Mouse (Mus musculus) midbrain, postnatal 0 days (tissue): ENCODE results near the gene Aldoart2. TPM values are rescaled to one million over a fixed set of nuclear protein-coding genes. Genes with fewer than 3 reads are reported as not detected.

Source experiments
- ATAC-seq: fragments of 200-750 bp; cut with Nextera tagmentation; 2 replicates; pipeline ENCODE4 v1.8.0; 2017; ENCODE audit warnings: moderate number of reproducible peaks, mild to moderate bottlenecking, moderate TSS enrichment, moderate library complexity; ENCODE audit not compliant: low FRiP score
- DNase-seq: peaks from one replicate; pipeline ENCODE4 v3.0.0-alpha.2; 2015; ENCODE audit warnings: low spot score
- H3K27ac ChIP-seq: fragments of 300-500 bp; sonication (generic); 2 replicates; pipeline ENCODE4 v1.5.1; 2014; ENCODE audit warnings: low read depth, mild to moderate bottlenecking, low read length, mixed read lengths
- H3K27me3 ChIP-seq: fragments of 300-500 bp; sonication (generic); 2 replicates; pipeline ENCODE4 v1.6.1; 2014; ENCODE audit warnings: low read length, control low read depth, mixed read lengths; ENCODE audit not compliant: insufficient read depth
- H3K36me3 ChIP-seq: fragments of 300-500 bp; sonication (generic); 2 replicates; pipeline ENCODE4 v1.6.1; 2014; ENCODE audit warnings: low read length, control low read depth, mixed read lengths; ENCODE audit not compliant: insufficient read depth
- H3K4me1 ChIP-seq: fragments of 300-500 bp; sonication (generic); 2 replicates; pipeline ENCODE4 v1.6.1; 2014; ENCODE audit warnings: mild to moderate bottlenecking, control low read depth, antibody characterized with exemption, low read length, mixed read lengths; ENCODE audit not compliant: insufficient read depth
- H3K4me2 ChIP-seq: fragments of 300-500 bp; sonication (generic); 2 replicates; pipeline ENCODE4 v1.6.1; 2014; ENCODE audit warnings: low read depth, mild to moderate bottlenecking, low read length, mixed read lengths; ENCODE audit not compliant: poor library complexity, severe bottlenecking
- H3K4me3 ChIP-seq: fragments of 300-500 bp; sonication (generic); 2 replicates; pipeline ENCODE4 v1.5.1; 2014; ENCODE audit warnings: low read depth, mild to moderate bottlenecking, low read length, moderate library complexity
- H3K9ac ChIP-seq: fragments of 300-500 bp; sonication (generic); replicated peaks from 2 replicates; pipeline ENCODE4 v1.6.1; 2014; ENCODE audit warnings: mild to moderate bottlenecking, low read length, moderate library complexity, mixed read lengths; ENCODE audit not compliant: poor library complexity, severe bottlenecking
- H3K9me3 ChIP-seq: fragments of 300-500 bp; sonication (generic); 2 replicates; pipeline ENCODE4 v1.6.1; 2016; ENCODE audit warnings: low read length, control low read depth
- CTCF ChIP-seq: IDR thresholded peaks from 2 replicates; pipeline ENCODE4 v1.5.1; 2016; ENCODE audit warnings: antibody characterized with exemption, mild to moderate bottlenecking
- WGBS: fragments of 180-500 bp; shearing (Covaris S2); extraction: QIAGEN DNeasy Blood & Tissue Kit; methylation state at CpG from one replicate; pipeline ENCODE4 v1.1.7; 2014; 5-methylcytosine and 5-hydroxymethylcytosine counted together
- polyA plus RNA-seq: library from polyadenylated mRNA; unstranded; fragments of >200 nt; fragmentation: Nextera tagmentation; extraction: Ambion mirVana; gene quantifications from 2 replicates; pipeline ENCODE4 v1.2.1, GENCODE M21; 2015
- total RNA-seq: library from RNA; depleted of rRNA; stranded (reverse); fragments of >200 nt; gene quantifications from 2 replicates; pipeline ENCODE4 v1.2.3, GENCODE M21; 2014; rRNA removed

Gene Aldoart2
- total and polyA plus RNA-seq, 2 experiments from 2014 or later = not detected

DNA sequence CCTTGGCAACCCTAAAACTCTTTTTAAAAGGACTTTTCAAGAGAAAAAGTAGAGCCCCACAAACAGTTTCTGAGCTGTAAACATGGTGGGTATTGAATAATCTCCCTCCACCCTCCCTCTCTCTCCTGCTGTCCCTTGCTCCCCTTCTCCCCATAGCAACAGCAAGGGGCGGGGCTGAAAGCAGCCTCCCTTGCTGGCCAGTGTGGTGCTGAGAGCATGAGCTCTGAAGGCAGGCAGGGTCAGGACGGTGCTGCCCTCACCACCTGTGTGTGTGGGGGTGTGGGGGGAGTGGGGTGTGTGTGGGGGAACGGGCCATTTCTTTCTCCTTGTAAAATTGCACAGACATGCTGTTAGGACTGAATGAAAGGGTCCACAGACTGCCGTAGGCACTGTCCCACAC lies 42.9 kb downstream of the Aldoart2 start:
- Histone ChIP-seq H3K36me3 (0 out of 2 replicates have a peak, but pooled peaks cover 6% of the 10 kb centered on the region), H3K4me2 (no peak overlapping the region), H3K27ac (no peak overlapping the region), H3K4me3 (no peak overlapping the region), H3K27me3 (no peaks in the 10 kb centered on the region), H3K9ac (no peak overlapping the region), H3K4me1 (no peaks in the 10 kb centered on the region), H3K9me3 (no peaks in the 10 kb centered on the region)
- WGBS = 40% methylated on average over 4 of the region's 4 CpGs
- no peak for TF ChIP-seq CTCF
- DNase-seq (no peak), ATAC-seq (no peak)

DNA sequence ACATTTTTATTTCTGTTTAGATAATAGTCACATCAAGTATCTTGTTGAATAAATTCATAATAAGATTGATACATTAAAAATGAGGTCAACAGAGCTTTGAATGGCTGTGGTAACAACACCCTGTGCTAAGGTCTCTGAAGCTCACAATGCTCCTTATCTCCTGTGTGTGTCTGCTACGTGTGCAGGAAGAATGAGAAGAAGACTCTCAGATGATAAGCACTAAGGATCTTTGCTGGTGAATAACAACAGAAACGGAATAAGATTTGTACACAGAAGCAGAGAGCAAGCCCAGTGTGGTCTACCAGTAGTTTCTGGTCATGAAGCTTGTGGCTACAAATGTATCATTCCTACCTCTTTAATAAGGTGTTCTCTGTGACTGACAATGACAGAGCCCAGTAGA lies 45.8 kb downstream of the Aldoart2 start:
- Histone ChIP-seq H3K9me3 (no peaks in the 10 kb centered on the region), H3K9ac (no peak overlapping the region), H3K4me2 (no peak overlapping the region), H3K27ac (no peak overlapping the region), H3K4me1 (no peaks in the 10 kb centered on the region), H3K27me3 (no peaks in the 10 kb centered on the region), H3K4me3 (no peak overlapping the region), H3K36me3 (no peaks in the 10 kb centered on the region)
- ATAC-seq = no peak
- 70% methylated on average over 2 of the region's 2 CpGs for WGBS
- no peak for TF ChIP-seq CTCF
- DNase-seq = no peak

Other genes starting within 250 kb of the Aldoart2 start
- 91.1 and 102 TPM in 2 replicates for gene Psma6, start 181.0 kb upstream of the Aldoart2 start, total RNA-seq
- 422 and 424 TPM in 2 replicates for gene Psma6, start 181.0 kb upstream of the Aldoart2 start, polyA plus RNA-seq
- gene Nfkbia, start 72.6 kb upstream of the Aldoart2 start, total RNA-seq = 40.8 and 51.4 TPM in 2 replicates
- gene Nfkbia, start 72.6 kb upstream of the Aldoart2 start, polyA plus RNA-seq = 74.6 and 77.3 TPM in 2 replicates
- 0.66 and 1.5 TPM in 2 replicates for gene Insm2, start 34.2 kb downstream of the Aldoart2 start, total RNA-seq
- 0.59 and 1.1 TPM in 2 replicates for gene Insm2, start 34.2 kb downstream of the Aldoart2 start, polyA plus RNA-seq